Mouse (Mus musculus) intestine, embryonic 16.5 days (tissue): ENCODE measurements around the gene Gpr87. TPM values are rescaled to one million over a fixed set of nuclear protein-coding genes. Genes with fewer than 3 reads are reported as not detected.

Experiments used
- ATAC-seq: fragments of 200-750 bp; cut with Nextera tagmentation; 2 replicates; pipeline ENCODE4 v1.8.0; 2017; ENCODE audit warnings: moderate TSS enrichment, moderate library complexity
- H3K27ac ChIP-seq: fragments of 300-500 bp; sonication (generic); 2 replicates; pipeline ENCODE4 v1.5.1; 2014; ENCODE audit warnings: mild to moderate bottlenecking, low read length
- H3K27me3 ChIP-seq: fragments of 300-500 bp; sonication (generic); replicated peaks from 2 replicates; pipeline ENCODE4 v1.6.1; 2014; ENCODE audit warnings: low read length, control low read depth, mixed read lengths; ENCODE audit not compliant: control insufficient read depth, insufficient read depth
- H3K36me3 ChIP-seq: fragments of 300-500 bp; sonication (generic); 2 replicates; pipeline ENCODE4 v1.6.1; 2014; ENCODE audit warnings: low read length, control low read depth; ENCODE audit not compliant: control insufficient read depth, insufficient read depth
- H3K4me1 ChIP-seq: fragments of 300-500 bp; sonication (generic); 2 replicates; pipeline ENCODE4 v1.6.1; 2014; ENCODE audit warnings: low read length, control low read depth, mixed read lengths; ENCODE audit not compliant: control insufficient read depth, insufficient read depth
- H3K4me2 ChIP-seq: fragments of 300-500 bp; sonication (generic); 2 replicates; pipeline ENCODE4 v1.6.1; 2014; ENCODE audit warnings: low read depth, low read length, control low read depth
- H3K4me3 ChIP-seq: fragments of 300-500 bp; sonication (generic); 2 replicates; pipeline ENCODE4 v1.5.1; 2014; ENCODE audit warnings: mild to moderate bottlenecking, low read length
- H3K9ac ChIP-seq: fragments of 300-500 bp; sonication (generic); 2 replicates; pipeline ENCODE4 v1.6.1; 2014; ENCODE audit warnings: low read depth, low read length
- H3K9me3 ChIP-seq: fragments of 300-500 bp; sonication (generic); 2 replicates; pipeline ENCODE4 v1.6.1; 2016; ENCODE audit warnings: low read length, control low read depth; ENCODE audit not compliant: control insufficient read depth
- WGBS: fragments of 180-500 bp; shearing (Covaris S2); extraction: QIAGEN DNeasy Blood & Tissue Kit; methylation state at CpG from one replicate; pipeline ENCODE4 v1.1.7; 2014; 5-methylcytosine and 5-hydroxymethylcytosine counted together
- polyA plus RNA-seq: library from polyadenylated mRNA; unstranded; fragments of >200 nt; fragmentation: Nextera tagmentation; extraction: Ambion mirVana; gene quantifications from 2 replicates; pipeline ENCODE4 v1.2.1, GENCODE M21; 2015

The Gpr87 gene
- polyA plus RNA-seq, 1 experiment from 2014 or later, result not detected

DNA sequence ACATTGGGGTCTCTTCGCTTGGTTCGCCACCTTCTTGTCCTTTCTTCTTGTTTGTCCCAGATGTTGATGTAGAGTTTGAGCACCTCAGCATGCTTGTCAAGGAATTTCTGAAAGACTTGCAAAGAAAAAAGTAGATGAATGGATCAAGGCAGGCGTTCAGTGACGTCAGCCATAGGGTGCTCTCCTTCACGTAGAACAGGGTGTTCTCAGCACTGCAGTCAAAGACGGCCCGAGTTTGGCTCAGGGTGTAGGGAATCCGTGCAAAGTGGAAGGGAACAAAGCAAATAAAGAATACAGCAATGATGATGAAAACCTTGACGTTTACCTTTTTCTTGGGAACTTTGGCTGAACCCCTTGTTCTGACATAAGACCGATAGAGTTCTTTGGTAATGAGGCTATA, 22.3 kb upstream of the Gpr87 start:
- 92% methylated on average over 10 of the region's 10 CpGs for WGBS
- H3K36me3 ChIP-seq, result no peaks in the 10 kb centered on the region
- no peak for ATAC-seq

GRCm38 (mm10) chr3:59212404-59212803, 17.5 kb upstream of the Gpr87 start:
- no peak for ATAC-seq
- H3K27ac ChIP-seq, result no peak overlapping the region

More for the DNA sequence above, 22.3 kb upstream of the Gpr87 start:
- Histone ChIP-seq H3K27me3 (no peaks in the 10 kb centered on the region), H3K9me3 (no peaks in the 10 kb centered on the region), H3K4me1 (no peaks in the 10 kb centered on the region), H3K4me2 (no peak overlapping the region), H3K4me3 (no peak overlapping the region), H3K9ac (no peak overlapping the region), H3K27ac (no peak overlapping the region)

GRCm38 (mm10) chr3:59211784-59212183, 16.9 kb upstream of the Gpr87 start:
- Histone ChIP-seq H3K9me3 (no peaks in the 10 kb centered on the region), H3K9ac (no peak overlapping the region), H3K4me3 (no peak overlapping the region), H3K27me3 (no peaks in the 10 kb centered on the region), H3K27ac (no peak overlapping the region), H3K4me1 (no peaks in the 10 kb centered on the region), H3K4me2 (no peak overlapping the region), H3K36me3 (no peaks in the 10 kb centered on the region)
- ATAC-seq, result no peak
- 88% methylated on average over 8 of the region's 8 CpGs for WGBS

More at GRCm38 (mm10) chr3:59212404-59212803, 17.5 kb upstream of the Gpr87 start:
- H3K36me3 ChIP-seq, result no peaks in the 10 kb centered on the region
- H3K27me3 ChIP-seq, result no peaks in the 10 kb centered on the region
- no peak overlapping the region for H3K9ac ChIP-seq
- H3K9me3 ChIP-seq, result no peaks in the 10 kb centered on the region
- H3K4me2 ChIP-seq, result no peak overlapping the region
- no peak overlapping the region for H3K4me3 ChIP-seq
- H3K4me1 ChIP-seq, result no peaks in the 10 kb centered on the region

DNA sequence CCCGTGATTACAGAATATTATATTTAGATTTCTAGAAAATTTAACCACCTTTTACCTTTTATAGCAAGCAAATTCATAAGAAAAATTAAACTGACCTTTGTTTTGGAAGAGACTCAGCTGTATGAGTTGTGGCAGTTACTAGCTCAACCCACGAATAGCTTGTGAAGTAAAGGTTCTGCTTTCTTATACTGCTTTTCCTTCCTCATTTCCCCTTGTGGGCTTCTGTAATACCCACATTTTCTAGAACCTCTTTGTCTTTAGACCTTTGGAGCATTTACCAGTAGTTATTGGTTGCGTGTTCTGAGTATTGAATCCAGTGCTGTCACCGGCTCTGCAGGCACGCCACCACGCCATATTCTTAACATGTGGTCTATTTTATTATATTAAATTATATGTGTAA, 15.8 kb upstream of the Gpr87 start, which contains the start of gene P2ry13:
P2ry13 (minus strand) TSS at position 156 of the 400 bp plus-strand sequence.
- Histone ChIP-seq H3K4me2 (no peak within 1 kb of the TSS), H3K27ac (no peak within 1 kb of the TSS), H3K4me1 (no peaks in the 10 kb centered on the region), H3K4me3 (no peak within 1 kb of the TSS), H3K36me3 (no peaks in the 10 kb centered on the region), H3K27me3 (no peaks in the 10 kb centered on the region), H3K9ac (no peak within 1 kb of the TSS), H3K9me3 (no peaks in the 10 kb centered on the region)
- ATAC-seq, result no peak
- 89% methylated on average over 6 of the region's 6 CpGs for WGBS

GRCm38 (mm10) chr3:59210089-59210488, 15.2 kb upstream of the Gpr87 start:
- H3K4me1 ChIP-seq, result no peaks in the 10 kb centered on the region
- no peak for ATAC-seq
- H3K4me3 ChIP-seq, result no peak overlapping the region
- no peaks in the 10 kb centered on the region for H3K9me3 ChIP-seq
- no peak overlapping the region for H3K4me2 ChIP-seq
- WGBS, result 72% methylated on average over 8 of the region's 8 CpGs
- no peak overlapping the region for H3K27ac ChIP-seq
- no peak overlapping the region for H3K9ac ChIP-seq
- no peaks in the 10 kb centered on the region for H3K36me3 ChIP-seq
- no peaks in the 10 kb centered on the region for H3K27me3 ChIP-seq

DNA sequence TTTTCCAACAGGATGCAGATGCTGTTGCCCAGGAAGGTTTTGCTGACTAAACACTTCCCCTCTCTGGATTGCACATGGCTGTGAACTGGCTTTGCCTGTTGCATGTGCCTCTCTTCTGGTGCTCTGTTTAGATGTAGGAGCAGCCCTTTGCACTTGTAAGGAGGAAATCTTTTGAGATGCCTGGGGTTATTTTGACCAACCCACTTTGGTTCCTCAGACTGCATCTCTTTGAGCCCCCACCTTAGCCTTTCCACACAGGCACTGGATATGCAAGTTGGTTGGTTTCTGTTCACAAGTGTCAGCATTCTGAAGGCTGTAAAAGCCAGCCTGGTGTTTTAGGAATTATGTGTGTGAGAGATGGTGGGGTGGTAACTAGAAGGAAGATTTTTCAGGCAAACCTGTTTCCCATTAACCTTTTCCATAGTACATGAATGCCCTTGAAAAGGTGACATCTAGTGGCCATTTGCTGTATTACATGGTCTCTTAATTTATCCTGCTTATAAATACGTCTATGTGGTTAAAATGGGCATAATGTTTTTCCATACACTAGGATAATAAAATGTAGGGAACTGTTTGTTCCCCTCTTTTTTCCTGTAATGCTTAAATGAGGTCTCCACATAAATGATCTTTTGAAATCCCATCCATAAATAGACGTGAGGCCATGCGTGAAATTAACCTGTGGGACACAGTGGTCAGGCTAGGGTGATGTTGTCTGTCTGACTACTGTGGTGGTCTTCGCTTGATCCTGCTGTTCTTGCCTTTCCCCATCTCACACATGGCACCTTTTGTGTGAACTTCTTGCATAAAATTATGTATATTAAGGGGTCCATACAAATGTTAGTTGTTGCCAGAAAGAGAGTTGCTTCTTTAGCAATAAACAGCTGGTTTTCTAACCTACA, 14.0 kb upstream of the Gpr87 start:
- no peak for ATAC-seq
- 69% methylated on average over 4 of the region's 4 CpGs for WGBS

GRCm38 (mm10) chr3:59205941-59206340, 11.0 kb upstream of the Gpr87 start:
- no peaks in the 10 kb centered on the region for H3K4me1 ChIP-seq
- no peak overlapping the region for H3K4me3 ChIP-seq
- no peaks in the 10 kb centered on the region for H3K27me3 ChIP-seq
- no peaks in the 10 kb centered on the region for H3K36me3 ChIP-seq
- WGBS, result 81% methylated on average over 4 of the region's 4 CpGs
- no peak overlapping the region for H3K9ac ChIP-seq
- no peaks in the 10 kb centered on the region for H3K9me3 ChIP-seq
- ATAC-seq, result no peak
- H3K27ac ChIP-seq, result no peak overlapping the region
- no peak overlapping the region for H3K4me2 ChIP-seq

More for the DNA sequence above, 14.0 kb upstream of the Gpr87 start:
- H3K4me2 ChIP-seq, result no peak overlapping the region
- H3K27me3 ChIP-seq, result no peaks in the 10 kb centered on the region
- no peaks in the 10 kb centered on the region for H3K9me3 ChIP-seq
- no peaks in the 10 kb centered on the region for H3K36me3 ChIP-seq
- no peaks in the 10 kb centered on the region for H3K4me1 ChIP-seq
- H3K27ac ChIP-seq, result no peak overlapping the region
- H3K4me3 ChIP-seq, result no peak overlapping the region
- H3K9ac ChIP-seq, result no peak overlapping the region

DNA sequence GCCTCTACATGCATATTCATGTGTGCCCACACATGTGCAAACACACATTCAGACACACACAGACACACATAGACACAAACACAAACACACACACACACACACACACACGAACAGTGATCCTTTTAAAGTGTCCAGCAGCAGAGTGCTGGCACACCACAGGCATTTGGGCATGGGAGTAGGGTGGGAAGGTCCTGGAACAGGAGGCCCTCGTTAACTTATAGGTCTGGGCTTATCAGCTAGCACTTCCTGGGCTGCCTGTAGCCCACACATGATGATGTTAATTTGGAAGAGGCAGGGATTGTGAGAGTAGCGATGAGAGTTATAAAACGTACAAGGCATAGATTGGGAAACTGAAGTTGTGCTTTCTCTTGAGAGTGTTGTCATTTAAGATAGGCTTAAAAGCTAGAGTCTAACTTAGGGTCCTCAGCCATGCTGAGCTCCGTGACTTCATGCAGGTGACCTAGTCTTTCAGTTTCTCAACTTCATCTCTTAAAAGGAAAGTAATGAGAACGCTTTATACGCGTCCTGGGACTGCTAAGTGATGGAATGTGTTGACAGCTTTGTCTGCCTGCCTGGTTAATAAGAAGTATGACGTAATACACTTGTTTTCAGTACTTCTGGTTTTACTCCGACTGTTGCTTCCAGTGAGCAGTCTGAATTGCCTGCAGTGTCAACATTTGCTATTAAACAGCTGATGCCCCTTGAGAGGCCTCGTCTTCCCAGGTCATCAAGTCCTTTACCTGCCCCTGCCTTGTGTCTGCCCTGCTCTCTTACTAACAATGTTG, 10.0 kb upstream of the Gpr87 start:
- ATAC-seq, result no peak
- H3K9me3 ChIP-seq, result no peaks in the 10 kb centered on the region
- H3K27ac ChIP-seq, result no peak overlapping the region
- H3K4me2 ChIP-seq, result no peak overlapping the region
- no peak overlapping the region for H3K9ac ChIP-seq
- H3K4me1 ChIP-seq, result no peaks in the 10 kb centered on the region
- no peaks in the 10 kb centered on the region for H3K27me3 ChIP-seq
- no peak overlapping the region for H3K4me3 ChIP-seq
- no peaks in the 10 kb centered on the region for H3K36me3 ChIP-seq
- 54% methylated on average over 11 of the region's 11 CpGs for WGBS

DNA sequence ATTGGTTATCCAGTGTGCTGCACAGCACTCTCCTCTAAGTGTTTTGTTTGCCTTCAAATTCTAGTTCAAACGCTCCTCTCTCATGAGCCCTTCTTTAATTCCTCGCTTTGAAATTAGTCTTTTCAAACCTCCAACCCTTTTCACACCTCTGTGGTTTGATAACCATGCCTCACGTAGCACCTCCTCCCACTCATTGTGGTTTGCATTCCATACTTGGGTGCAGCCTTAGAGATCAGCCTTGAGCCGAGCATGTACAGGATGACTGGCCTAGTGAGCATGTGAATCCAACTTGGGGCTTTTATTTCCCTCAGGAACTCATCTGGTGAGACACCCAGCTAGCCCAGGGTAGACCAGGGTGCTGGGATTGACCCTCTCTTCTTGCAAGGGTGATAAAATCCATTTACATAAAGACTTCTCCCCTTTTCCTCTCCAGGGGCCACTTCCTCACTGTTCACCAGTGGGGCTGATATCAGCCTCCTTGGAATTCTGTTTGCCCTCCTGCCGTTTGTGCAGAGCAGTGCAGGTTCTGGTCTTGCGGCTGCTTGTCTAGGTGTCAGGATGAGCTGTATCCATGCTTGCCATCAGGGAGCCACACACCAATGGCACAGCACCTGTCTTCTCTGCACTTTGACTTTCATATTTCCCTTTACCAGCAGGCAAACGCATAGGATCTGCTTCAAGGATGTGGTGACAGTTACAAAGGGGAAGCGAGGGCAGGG, 9.1 kb upstream of the Gpr87 start:
- no peak overlapping the region for H3K4me2 ChIP-seq
- no peaks in the 10 kb centered on the region for H3K27me3 ChIP-seq
- ATAC-seq, result no peak
- H3K4me3 ChIP-seq, result no peak overlapping the region
- whole genome bisulfite sequencing, result 74% methylated on average over 8 of the region's 8 CpGs
- no peak overlapping the region for H3K9ac ChIP-seq
- H3K4me1 ChIP-seq, result no peaks in the 10 kb centered on the region
- H3K27ac ChIP-seq, result no peak overlapping the region
- H3K36me3 ChIP-seq, result no peaks in the 10 kb centered on the region
- no peaks in the 10 kb centered on the region for H3K9me3 ChIP-seq
